Mouse (Mus musculus) liver, embryonic 11.5 days (tissue): ENCODE measurements at regions not wholly inside any gene's neighbourhood (a gene's known extent, or its start where the extent isn't known, plus 50 kb on each side); places are given as distances from the start of the nearest gene placed in this dataset.
A peak's percentile ranks its signal among the peaks of the same experiment; 100 is the strongest.

Experiments used
- ATAC-seq: fragments of 200-750 bp; cut with Nextera tagmentation; replicated peaks from 2 replicates; pipeline ENCODE4 v1.8.0; 2017; ENCODE audit warnings: moderate number of reproducible peaks, mild to moderate bottlenecking, moderate TSS enrichment, moderate library complexity; ENCODE audit not compliant: low FRiP score
- DNase-seq: peaks from one replicate; pipeline ENCODE4 v3.0.0-alpha.2; 2017; ENCODE audit warnings: low spot score
- H3K27ac ChIP-seq: fragments of 300-500 bp; sonication (generic); 2 replicates; pipeline ENCODE4 v1.5.1; 2014; ENCODE audit warnings: mild to moderate bottlenecking, low read depth, low read length, control low read depth
- H3K27me3 ChIP-seq: fragments of 300-500 bp; sonication (generic); replicated peaks from 2 replicates; pipeline ENCODE4 v1.6.1; 2014; ENCODE audit warnings: low read length, mixed read lengths; ENCODE audit not compliant: control insufficient read depth, insufficient read depth
- H3K36me3 ChIP-seq: fragments of 300-500 bp; sonication (generic); 2 replicates; pipeline ENCODE4 v1.6.1; 2014; ENCODE audit warnings: mild to moderate bottlenecking, low read length, moderate library complexity, mixed read lengths; ENCODE audit not compliant: control insufficient read depth, insufficient read depth
- H3K4me1 ChIP-seq: fragments of 300-500 bp; sonication (generic); replicated peaks from 2 replicates; pipeline ENCODE4 v1.6.1; 2014; ENCODE audit warnings: low read length, mixed read lengths; ENCODE audit not compliant: control insufficient read depth, insufficient read depth
- H3K4me2 ChIP-seq: fragments of 300-500 bp; sonication (generic); 2 replicates; pipeline ENCODE4 v1.6.1; 2014; ENCODE audit warnings: mild to moderate bottlenecking, control low read depth, moderate library complexity
- H3K4me3 ChIP-seq: fragments of 300-500 bp; sonication (generic); 2 replicates; pipeline ENCODE4 v1.5.1; 2014; ENCODE audit warnings: low read depth, low read length, control low read depth
- H3K9ac ChIP-seq: fragments of 300-500 bp; sonication (generic); 2 replicates; pipeline ENCODE4 v1.6.1; 2014; ENCODE audit warnings: low read depth, low read length, control low read depth
- H3K9me3 ChIP-seq: fragments of 300-500 bp; sonication (generic); 2 replicates; pipeline ENCODE4 v1.6.1; 2016; ENCODE audit warnings: low read length, inconsistent platforms, mixed read lengths; ENCODE audit not compliant: control insufficient read depth
- WGBS: fragments of 180-500 bp; shearing (Covaris S2); extraction: QIAGEN DNeasy Blood & Tissue Kit; methylation state at CpG from one replicate; pipeline ENCODE4 v1.1.7; 2014; 5-methylcytosine and 5-hydroxymethylcytosine counted together

DNA sequence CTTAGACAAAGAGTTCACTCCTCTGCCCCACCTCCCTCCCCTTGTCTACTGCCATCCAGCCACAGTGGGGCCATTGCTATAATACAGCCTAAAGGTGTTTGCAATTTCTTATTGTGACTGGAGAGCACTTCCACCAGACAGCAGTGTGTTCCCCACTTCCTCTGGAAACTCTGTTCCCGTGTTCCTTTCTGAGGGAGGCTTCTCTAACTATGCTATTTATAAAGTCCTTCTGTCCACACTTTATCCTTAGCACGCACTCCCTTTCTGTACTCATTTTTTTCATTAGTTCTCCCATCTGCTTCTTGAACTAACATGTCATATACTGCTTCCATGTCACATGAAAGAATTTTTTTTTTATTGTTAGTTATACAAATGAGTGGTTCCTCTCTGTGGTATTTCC, 52.0 kb upstream of the 4930432M17Rik start:
- no peak overlapping the region for H3K9ac ChIP-seq

DNA sequence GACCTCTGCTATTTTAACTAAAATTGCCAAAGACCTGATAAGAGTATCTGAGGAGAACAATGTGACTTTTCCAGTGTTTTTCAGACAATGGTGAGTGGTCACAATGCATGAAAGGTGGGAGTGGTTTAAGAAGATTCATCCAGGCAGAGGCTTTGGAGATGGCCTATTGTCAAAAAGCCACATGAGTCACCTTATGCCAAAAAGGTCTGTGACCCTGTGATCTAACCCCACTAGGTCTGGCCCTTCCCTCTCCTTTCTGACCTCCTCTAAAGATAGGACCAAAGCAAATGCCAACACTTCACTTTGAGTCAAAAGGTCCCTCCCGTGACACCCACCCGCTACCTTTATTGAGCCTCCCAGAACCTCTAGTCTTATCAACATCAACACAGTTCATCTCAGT, 52.4 kb upstream of the 4930432M17Rik start:
- no peak overlapping the region for H3K27ac ChIP-seq
- no peaks in the 10 kb centered on the region for H3K36me3 ChIP-seq
- no peaks in the 10 kb centered on the region for H3K27me3 ChIP-seq
- H3K4me3 ChIP-seq, result no peak overlapping the region
- H3K9ac ChIP-seq, result no peak overlapping the region
- H3K9me3 ChIP-seq, result no peaks in the 10 kb centered on the region
- no peaks in the 10 kb centered on the region for H3K4me1 ChIP-seq
- ATAC-seq, result no peak
- WGBS, result 57% methylated on average over 2 of the region's 2 CpGs
- DNase-seq, result no peak
- H3K4me2 ChIP-seq, result no peak overlapping the region

More for the DNA sequence above, 52.0 kb upstream of the 4930432M17Rik start:
- DNase-seq (no peak), ATAC-seq (no peak)
- Histone ChIP-seq H3K4me3 (no peak overlapping the region), H3K27ac (no peak overlapping the region), H3K36me3 (no peaks in the 10 kb centered on the region), H3K4me2 (no peak overlapping the region), H3K9me3 (no peaks in the 10 kb centered on the region), H3K4me1 (no peaks in the 10 kb centered on the region), H3K27me3 (no peaks in the 10 kb centered on the region)
- WGBS, result 44% methylated on average over 2 of the region's 2 CpGs

DNA sequence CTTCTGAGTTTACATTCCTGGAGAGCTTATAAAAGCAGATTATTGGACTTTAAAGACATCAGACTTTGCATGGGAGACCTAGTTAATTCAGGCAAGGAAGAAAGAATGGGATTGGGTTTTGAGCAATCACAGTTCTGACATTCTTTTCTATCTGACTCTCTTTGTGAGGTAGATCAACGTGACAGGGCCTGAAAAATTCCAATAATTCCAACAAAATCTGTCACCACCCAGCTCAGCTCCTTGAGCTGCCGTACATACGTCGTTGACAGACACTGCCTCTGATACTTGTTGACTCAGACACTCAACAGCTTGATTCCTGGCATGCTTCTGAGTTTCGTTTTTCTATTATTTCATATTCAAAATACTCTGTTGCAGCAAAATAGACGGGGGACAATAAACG, 53.2 kb upstream of the 4930432M17Rik start:
- H3K4me1 ChIP-seq, result no peaks in the 10 kb centered on the region
- H3K9ac ChIP-seq, result no peak overlapping the region
- DNase-seq, result no peak
- no peaks in the 10 kb centered on the region for H3K36me3 ChIP-seq
- H3K27me3 ChIP-seq, result no peaks in the 10 kb centered on the region
- WGBS, result 68% methylated on average over 7 of the region's 7 CpGs
- no peak overlapping the region for H3K4me2 ChIP-seq
- H3K27ac ChIP-seq, result no peak overlapping the region
- no peaks in the 10 kb centered on the region for H3K9me3 ChIP-seq
- H3K4me3 ChIP-seq, result no peak overlapping the region
- no peak for ATAC-seq

DNA sequence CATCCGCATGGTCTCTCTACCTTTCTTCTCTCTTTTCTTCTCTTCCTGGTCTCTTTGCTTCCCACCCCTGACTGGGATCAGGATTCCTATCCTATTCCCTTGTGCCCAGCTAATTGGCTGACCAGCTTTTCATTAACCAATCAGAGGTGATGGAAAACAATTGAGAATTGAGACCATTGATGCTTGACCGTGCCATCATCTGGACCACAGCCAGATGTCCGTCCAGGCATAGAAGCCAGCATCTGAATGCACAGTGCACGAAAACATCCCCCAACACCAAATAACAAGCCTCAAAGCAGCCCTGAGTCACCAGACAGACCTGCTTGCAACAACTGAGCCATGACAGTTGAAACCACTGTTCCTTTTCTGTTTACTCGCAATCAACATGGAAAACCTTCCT, 54.5 kb upstream of the 4930432M17Rik start:
- no peaks in the 10 kb centered on the region for H3K36me3 ChIP-seq
- ATAC-seq (no peak), DNase-seq (no peak)
- H3K9ac ChIP-seq, result no peak overlapping the region
- no peak overlapping the region for H3K4me2 ChIP-seq
- WGBS, result 89% methylated on average over 5 of the region's 5 CpGs
- no peaks in the 10 kb centered on the region for H3K4me1 ChIP-seq
- H3K9me3 ChIP-seq, result no peaks in the 10 kb centered on the region
- no peak overlapping the region for H3K27ac ChIP-seq
- H3K4me3 ChIP-seq, result no peak overlapping the region
- H3K27me3 ChIP-seq, result no peaks in the 10 kb centered on the region

DNA sequence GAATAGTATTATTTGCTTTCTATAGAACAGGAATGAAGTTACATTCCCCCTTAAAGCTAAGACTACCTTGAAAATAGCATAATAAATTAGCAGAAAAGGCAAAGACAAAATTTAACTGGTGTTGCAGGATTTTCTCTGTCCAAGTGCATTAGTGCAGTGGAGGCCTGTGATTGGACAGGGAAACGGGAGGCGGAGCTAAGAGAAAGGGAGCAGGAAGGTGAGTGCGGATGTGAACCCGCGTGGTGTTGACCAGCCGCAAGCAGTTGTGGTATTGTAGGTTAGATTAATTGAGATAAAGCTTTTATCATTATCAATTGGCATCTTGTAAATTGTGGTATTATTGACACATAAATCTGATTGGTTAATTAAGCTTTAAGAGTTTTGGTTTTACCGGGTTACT, 55.8 kb upstream of the 4930432M17Rik start:
- no peaks in the 10 kb centered on the region for H3K36me3 ChIP-seq
- no peak overlapping the region for H3K4me3 ChIP-seq
- no peaks in the 10 kb centered on the region for H3K4me1 ChIP-seq
- no peak overlapping the region for H3K27ac ChIP-seq
- H3K4me2 ChIP-seq, result peak overlapping the region; percentile 16; the same call in 1 of the 2 replicates
- H3K9me3 ChIP-seq, result no peaks in the 10 kb centered on the region
- no peak overlapping the region for H3K9ac ChIP-seq
- ATAC-seq (no peak), DNase-seq (no peak)
- H3K27me3 ChIP-seq, result no peaks in the 10 kb centered on the region
- 60% methylated on average over 7 of the region's 7 CpGs for WGBS

DNA sequence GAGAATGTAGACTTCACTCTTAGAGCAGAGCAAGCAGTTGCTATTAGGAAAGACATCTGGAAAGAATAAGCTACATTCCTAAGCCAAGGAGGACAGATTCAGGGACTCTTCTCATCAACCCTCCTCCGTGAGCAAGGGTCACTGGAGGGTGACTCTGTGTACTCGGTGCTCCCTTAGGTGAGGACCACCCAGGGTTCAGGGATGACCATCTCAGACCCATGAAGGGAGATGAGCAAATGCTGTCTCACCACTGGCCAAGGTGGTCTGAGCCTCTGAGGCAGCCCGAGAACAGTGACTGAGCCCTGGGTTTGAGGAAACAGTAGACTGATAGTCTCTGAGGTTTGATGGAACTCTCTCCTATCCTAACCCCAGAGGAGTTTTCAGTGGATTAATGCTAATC, 57.3 kb upstream of the 4930432M17Rik start:
- Histone ChIP-seq H3K9me3 (no peaks in the 10 kb centered on the region), H3K36me3 (no peaks in the 10 kb centered on the region), H3K4me1 (no peaks in the 10 kb centered on the region), H3K4me2 (no peak overlapping the region), H3K27ac (no peak overlapping the region), H3K27me3 (no peaks in the 10 kb centered on the region), H3K4me3 (no peak overlapping the region), H3K9ac (no peak overlapping the region)
- WGBS, result 70% methylated on average over 3 of the region's 3 CpGs
- DNase-seq (no peak), ATAC-seq (no peak)

DNA sequence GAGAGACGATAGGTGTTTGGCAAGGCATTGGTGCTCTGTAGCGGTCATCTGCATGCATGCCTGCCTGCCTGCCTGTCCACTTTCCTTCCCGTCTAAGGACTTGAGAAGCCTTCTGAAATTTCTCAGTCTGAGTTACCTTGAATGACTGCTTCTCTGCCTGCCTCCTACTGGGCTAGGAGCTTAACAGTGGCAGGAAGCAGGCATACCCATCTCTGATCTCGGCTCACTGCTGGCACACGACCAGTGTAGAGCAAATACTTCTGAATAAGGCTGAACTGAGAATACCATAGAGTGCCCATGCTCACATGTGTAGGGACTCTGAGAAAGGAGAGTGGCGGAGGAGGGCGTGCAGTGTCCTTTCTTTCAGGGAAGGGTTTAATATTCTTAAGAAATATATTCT, 60.7 kb upstream of the 4930432M17Rik start:
- Histone ChIP-seq H3K4me1 (no peaks in the 10 kb centered on the region), H3K27ac (no peak overlapping the region), H3K4me2 (no peak overlapping the region), H3K36me3 (no peaks in the 10 kb centered on the region), H3K27me3 (no peaks in the 10 kb centered on the region), H3K9me3 (no peaks in the 10 kb centered on the region), H3K4me3 (no peak overlapping the region), H3K9ac (no peak overlapping the region)
- ATAC-seq (no peak), DNase-seq (no peak)
- 72% methylated on average over 7 of the region's 7 CpGs for WGBS

DNA sequence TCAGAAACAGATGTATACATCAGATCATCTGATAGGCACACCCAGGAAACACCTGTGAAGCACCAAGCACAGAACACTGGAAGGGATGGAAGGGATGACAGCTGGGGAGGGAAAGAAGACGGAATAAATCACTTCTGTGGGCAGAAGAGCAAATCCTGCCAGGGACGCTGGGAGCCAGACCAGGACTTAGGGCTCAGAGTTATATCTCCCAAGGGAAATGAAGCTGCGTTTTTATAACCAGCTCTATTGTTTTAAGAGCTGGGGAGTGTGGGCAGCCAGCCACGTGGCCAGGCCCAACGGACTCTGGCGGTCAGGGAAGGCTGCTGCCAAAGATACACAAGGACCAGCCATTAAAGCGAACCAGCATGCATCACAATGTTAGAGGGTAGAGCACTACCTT, 61.5 kb upstream of the 4930432M17Rik start:
- no peaks in the 10 kb centered on the region for H3K36me3 ChIP-seq
- WGBS, result 56% methylated on average over 7 of the region's 7 CpGs
- H3K4me2 ChIP-seq, result no peak overlapping the region

DNA sequence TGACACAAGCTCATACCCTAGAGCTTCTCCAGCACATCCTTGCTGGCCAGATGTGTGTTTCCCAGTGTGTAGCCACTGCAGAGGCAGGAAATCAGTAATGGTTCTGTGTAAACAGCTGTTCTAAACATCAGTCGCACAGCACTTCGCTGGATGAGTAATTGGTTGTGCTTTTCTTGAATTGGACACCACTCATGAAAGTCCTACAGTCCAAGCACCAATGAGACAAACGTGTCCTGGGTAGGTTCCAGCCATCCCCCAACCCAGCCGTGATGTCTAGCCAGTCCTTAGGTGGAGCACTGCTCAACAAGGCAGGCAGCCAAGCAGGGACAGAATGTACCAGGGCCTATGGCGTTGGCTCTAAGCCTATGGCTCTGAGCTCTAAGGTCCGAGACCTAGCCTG, 65.8 kb upstream of the 4930432M17Rik start:
- no peak overlapping the region for H3K4me3 ChIP-seq
- no peak overlapping the region for H3K9ac ChIP-seq
- H3K27ac ChIP-seq, result no peak overlapping the region
- H3K27me3 ChIP-seq, result no peaks in the 10 kb centered on the region
- no peaks in the 10 kb centered on the region for H3K4me1 ChIP-seq
- no peak overlapping the region for H3K4me2 ChIP-seq
- WGBS, result 77% methylated on average over 6 of the region's 6 CpGs
- ATAC-seq (no peak), DNase-seq (no peak)
- no peaks in the 10 kb centered on the region for H3K36me3 ChIP-seq
- H3K9me3 ChIP-seq, result no peaks in the 10 kb centered on the region

More for the DNA sequence above, 61.5 kb upstream of the 4930432M17Rik start:
- Histone ChIP-seq H3K4me3 (no peak overlapping the region), H3K27me3 (no peaks in the 10 kb centered on the region), H3K9ac (no peak overlapping the region), H3K9me3 (no peaks in the 10 kb centered on the region), H3K27ac (no peak overlapping the region), H3K4me1 (no peaks in the 10 kb centered on the region)
- ATAC-seq, result no peak
- DNase-seq, result no peak
